Mouse (Mus musculus) cerebellum, postnatal 4 days (tissue): ENCODE results near the gene Esyt3.

ENCODE experiments used
- DNase-seq, 2 experiments: peaks; one replicate each; pipeline ENCODE4 v3.0.0; 2022; ENCODE audit warnings: low spot score in 2 of 2, mixed read lengths in 1 of 2

Gene Esyt3

GRCm38 (mm10) chr9:99354796-99355195 is 3.6 kb downstream of the Esyt3 start:
- DNase-seq: no peak

- DNase-seq: no peak
Measured at GRCm38 (mm10) chr9:99353390-99353789, 5.0 kb downstream of the Esyt3 start.

DNA sequence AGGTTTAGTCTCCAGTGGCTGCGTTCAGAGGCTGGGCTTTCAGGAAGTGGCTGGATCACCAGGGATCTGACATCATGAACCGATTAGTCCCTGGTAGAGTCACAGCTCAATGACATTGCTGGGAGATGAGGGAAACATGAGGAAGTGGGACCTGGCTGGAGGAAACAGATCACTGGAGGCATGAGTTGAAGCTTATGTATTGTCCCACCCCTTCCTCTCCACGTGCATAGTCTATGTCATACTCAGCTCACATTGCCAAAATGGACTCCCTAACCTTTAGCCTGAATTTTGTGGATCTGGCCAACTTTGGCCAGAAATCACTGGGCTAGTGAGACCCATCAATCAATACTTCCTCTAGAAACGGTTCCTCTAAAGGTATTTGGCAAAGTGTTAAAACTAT is 5.4 kb downstream of the Esyt3 start:
- DNase-seq: no peak

GRCm38 (mm10) chr9:99345351-99345792 is 13.0 kb downstream of the Esyt3 start:
- peak in 1 of 2 experiments; percentile 27 for DNase-seq

DNA sequence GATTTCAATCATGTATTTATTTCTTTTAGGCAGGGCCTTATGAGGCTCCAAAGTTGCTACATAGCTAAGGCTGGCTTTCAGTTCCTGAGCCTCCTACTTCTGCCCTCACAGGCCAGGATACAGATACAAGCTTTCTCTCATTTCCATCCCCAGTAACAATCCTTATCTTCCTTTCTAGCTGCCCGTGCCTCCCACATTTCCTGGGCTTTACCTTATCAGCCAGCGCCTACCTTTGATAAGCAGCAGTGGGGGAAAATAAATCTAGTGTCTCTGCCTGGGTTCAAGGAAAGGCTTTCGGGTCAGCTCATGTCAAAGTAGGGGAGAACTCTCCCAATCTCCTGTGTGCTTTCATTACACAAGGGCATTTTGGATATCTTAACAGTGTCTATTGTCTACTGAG is 16.8 kb downstream of the Esyt3 start:
- no peak for DNase-seq

GRCm38 (mm10) chr9:99340126-99340525 is 18.2 kb downstream of the Esyt3 start:
- no peak for DNase-seq

GRCm38 (mm10) chr9:99339182-99339581 is 19.2 kb downstream of the Esyt3 start:
- DNase-seq: no peak

GRCm38 (mm10) chr9:99338293-99338692 is 20.1 kb downstream of the Esyt3 start:
- no peak for DNase-seq

DNA sequence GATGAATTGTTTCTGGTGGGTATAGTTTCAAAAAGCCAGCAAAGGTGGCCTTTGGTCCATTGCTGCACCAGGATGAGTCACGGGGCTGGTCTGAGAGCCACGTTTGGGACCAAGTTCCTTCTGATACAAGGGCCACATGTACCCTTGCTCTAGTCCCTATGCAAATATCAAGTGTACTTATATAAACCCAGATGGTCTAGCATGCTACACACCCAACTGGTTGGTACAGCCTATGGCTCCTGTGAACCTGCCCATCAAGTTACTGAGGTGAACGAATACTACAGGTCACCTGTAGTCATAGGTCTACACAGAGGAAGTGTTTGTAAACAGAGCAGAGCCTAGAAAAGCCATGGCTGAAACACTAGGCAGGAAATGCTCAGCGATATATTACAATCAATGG is 21.8 kb downstream of the Esyt3 start:
- DNase-seq: no peak

DNA sequence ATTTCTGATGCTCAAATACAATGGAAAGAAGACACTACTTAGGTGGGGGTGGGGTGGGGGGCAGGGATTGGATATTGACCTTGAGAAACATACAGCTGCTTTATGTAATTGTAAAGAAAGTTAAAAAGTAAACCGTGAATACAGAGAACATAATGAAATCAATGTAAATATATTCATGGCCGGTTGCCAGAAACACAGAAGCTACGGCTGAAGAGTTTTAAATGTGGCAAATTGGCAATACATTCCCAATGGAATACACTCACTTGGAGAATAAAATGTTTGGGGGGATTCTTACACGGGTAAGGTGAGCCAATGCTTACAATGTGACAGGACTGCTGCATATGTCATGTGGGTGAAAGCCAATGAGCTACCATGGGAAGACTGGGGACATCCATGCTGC is 31.5 kb downstream of the Esyt3 start:
- no peak for DNase-seq

GRCm38 (mm10) chr9:99325961-99326360 is 32.4 kb downstream of the Esyt3 start:
- DNase-seq: no peak

- no peak for DNase-seq
Measured at GRCm38 (mm10) chr9:99325208-99325929, 33.0 kb downstream of the Esyt3 start.

DNA sequence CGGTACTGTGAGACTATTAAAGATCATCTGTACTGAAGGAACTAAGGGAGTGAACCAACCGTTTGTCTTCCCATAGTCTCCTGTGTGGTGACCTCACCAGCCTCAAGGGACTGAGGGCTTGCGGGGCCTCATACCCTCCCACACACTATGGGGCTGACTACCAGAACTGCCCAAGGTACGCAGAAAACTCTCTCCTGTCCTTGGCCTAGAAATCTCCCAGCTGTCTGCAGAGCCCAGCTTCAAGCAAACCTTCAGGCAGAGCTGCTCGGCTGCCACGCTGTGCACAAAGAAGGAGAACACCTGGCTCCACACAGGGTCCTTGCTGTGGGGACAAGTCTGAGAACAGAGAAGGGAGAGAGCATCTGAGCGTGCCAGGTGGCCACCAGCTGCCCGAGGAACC is 38.4 kb downstream of the Esyt3 start:
- no peak for DNase-seq

- peak in 1 of 2 experiments; percentile 34 for DNase-seq
Measured at GRCm38 (mm10) chr9:99319343-99319951, 38.9 kb downstream of the Esyt3 start.

DNA sequence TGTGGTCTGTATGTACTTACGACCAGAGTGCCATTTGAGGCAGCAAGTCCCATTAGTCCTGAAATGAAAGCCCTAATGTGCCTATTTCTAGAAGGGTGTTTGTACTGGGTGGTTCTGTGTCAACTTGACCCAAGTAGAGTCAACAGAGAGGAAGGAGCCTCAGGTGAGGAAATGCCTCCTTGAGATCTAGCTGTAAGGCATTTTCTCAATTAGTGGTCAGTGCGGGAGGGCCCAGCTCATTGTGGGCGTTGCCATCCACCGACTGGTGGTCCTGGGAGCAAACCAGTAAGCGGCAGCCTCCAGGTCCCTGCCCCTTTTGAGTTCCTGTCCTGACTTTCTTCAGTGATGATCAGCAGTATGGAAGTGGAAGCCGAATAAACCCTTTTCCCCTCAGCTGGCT is 52.1 kb downstream of the Esyt3 start:
- DNase-seq: no peak

DNA sequence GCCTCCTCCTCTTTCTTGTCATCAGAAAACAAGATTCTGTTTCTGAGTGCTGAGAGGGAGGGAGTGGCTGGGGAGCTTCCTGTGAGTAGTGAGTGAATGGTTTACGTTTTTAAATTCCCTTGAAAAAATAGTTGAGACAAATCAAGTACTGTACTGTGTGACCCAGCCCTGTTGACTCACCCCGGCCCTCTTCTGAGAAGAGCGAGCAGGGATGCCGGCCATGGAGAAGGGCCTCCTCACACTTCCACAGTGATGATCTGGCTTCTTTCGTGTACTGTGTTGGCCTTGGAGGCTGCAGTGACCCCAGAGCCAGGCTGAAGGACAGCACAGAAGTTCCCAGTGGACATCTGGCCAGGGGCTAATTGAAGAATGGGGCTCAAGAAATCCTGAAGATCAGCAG is 54.1 kb downstream of the Esyt3 start:
- DNase-seq: no peak
